Mouse (Mus musculus): ENCODE data around the gene Stard13. TPM values are rescaled to one million over a fixed set of nuclear protein-coding genes. Genes with fewer than 3 reads are reported as not detected.

Stard13 gene
- total RNA-seq, 2 experiments from 2014 or later, result 0.07 TPM; not detected in 1

DNA sequence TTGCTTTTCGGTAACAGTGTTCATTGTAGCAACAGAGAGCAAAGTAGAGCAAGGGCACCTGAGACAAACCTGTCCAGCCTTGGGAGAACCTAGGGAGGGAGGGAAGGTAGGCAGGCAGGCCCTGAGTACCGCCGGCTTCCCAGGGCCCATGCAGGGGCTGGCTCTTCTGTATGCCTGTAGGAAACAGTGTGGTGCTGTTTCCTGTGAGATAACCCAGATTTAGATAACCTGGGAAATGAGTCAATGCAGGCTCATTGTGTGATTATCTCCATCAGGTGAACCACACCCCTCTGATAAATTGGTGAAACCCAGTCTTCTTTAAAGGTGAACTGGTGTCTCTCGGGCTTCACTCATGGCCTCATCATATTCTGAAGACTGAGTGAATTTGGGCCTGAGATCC is 207.6 kb downstream of the Stard13 start:
- ATAC-seq (ENCODE audit: poor library complexity, severe bottlenecking), result no peak

DNA sequence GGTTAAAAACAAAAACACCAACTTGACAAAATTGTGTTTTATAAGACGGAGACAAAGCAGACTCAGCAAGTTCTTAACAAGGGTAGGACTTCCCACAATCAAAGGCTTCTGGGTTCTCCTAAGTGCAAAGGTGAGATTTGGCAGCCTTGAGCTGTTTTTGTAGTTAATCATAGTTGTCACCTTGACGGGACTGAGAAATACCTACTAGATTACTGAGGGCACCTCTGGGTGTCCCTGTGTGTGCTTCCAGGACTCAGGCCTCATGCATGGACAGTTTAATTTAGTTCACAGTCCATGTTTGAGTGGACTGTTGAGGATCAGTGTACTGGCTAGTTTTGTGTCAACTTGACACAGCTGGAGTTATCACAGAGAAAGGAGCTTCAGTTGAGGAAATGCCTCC is 209.2 kb downstream of the Stard13 start:
- no peak for ATAC-seq (ENCODE audit: poor library complexity, severe bottlenecking)

DNA sequence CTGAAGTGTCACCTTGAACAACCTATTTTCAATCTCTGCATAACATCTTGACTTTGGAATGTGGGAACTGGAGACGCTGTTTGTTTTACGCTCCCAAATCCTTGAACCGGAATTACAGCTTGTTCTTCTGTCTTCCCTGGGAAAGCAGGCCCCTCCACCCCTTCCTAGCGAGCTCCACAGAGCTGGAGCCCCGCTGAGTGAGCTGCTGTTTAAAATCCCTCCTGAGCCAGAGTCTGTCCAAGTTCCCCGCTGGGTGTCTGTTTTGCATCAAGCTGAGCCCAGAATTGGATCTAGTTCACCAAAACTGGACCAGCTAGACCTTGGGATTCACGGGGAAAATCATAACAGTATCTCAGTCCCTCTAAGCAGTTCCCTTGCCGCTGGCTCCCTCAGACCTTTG is 210.2 kb downstream of the Stard13 start:
- no peak for ATAC-seq (ENCODE audit: poor library complexity, severe bottlenecking)

DNA sequence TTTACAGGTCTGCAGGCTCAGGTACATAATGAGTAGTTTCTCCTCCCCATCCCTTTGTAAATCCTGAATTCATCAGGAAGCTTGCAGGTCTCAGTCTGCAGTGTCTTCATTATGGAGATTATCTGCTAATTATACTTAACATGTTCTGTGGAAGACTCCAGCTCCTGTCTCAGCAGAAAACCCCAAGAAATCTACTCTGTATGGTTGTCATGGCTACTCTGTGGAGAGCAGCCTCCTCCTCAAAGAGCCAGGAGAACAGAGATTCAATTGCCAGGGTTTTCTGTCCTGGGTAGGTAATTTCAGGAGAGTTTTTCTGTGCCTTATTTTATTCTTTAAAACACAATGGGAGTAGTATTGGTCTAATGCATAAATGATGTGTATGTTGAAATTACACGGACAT is 210.7 kb downstream of the Stard13 start:
- ATAC-seq (ENCODE audit: poor library complexity, severe bottlenecking), result no peak

DNA sequence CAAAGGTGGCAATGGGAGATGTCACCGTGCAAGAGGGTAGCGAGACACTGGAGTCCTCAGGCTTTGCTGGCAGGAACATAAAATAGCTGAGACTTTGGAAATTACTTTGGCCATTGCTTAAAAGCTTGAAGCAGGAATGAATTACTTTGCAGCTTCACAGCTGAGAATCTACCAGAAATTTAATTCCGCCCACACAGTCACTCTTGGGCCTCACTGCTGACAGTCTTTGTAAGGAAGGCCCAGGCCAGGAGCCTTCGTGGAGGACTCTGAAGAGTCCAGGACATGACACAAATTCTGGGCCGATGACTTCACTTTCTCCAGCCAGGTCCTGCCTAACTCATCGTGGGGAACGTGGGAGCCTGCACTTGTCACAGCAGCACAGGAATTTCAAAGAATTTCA is 211.6 kb downstream of the Stard13 start:
- ATAC-seq (ENCODE audit: poor library complexity, severe bottlenecking), result no peak

DNA sequence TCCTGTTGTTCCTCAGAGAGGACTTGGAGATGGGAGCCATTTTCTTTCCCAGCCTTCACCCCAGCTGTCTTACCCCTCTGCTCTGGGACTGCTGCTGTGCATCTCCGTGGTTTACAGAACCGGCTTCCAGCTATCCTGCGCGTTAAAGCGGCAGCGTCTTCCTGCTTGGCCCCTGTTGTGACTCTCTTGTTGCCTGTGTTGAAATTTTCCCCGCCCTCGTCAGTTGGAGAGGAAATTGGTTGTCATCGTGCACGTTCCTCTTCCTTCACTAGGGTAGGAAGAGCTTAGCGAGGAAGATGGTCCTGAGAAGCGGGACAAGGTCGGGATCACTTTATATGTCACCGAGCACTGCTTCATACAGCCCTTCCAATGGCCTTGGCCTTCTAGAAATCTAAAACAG is 212.8 kb downstream of the Stard13 start:
- ATAC-seq (ENCODE audit: poor library complexity, severe bottlenecking), result peak; percentile 15; the same call in 1 of the 2 replicates

DNA sequence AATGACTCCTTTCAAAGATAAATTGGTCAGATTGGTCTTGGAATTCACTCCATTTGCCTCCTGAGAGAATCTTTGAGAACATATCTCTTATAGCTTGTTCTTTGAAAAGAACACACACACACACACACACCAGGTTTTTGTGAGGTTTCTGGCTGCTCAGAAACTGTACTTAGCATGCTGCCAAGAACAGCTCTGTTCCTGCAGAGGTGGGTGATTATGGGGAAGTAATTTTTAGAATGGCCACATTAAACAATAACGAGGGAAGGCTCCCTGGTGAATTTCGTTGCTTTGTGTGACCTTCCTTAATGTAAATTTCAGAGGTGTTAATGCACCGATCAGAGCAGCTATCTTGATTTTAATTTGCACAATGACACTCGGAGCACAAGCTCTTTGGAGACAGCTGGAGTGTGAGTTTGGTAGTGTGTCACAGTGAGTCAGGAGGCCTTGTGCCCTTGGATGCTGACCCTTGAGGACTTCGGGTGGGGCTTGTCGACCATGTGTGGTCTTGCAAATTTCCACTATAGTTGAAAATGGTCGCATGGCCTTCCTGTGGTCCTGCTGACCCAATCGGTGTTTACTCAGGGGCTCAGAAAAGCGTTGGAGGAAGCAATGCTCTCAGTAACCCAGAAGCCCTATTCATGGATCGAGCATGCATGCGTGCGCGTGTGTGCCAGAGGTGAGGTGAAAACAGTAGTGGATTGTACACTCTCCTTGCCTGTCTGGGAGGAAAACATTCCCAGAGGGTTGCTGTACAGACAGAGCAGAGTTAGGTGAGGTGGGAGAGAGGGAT is 213.4 kb downstream of the Stard13 start:
- ATAC-seq (ENCODE audit: poor library complexity, severe bottlenecking), result no peak

DNA sequence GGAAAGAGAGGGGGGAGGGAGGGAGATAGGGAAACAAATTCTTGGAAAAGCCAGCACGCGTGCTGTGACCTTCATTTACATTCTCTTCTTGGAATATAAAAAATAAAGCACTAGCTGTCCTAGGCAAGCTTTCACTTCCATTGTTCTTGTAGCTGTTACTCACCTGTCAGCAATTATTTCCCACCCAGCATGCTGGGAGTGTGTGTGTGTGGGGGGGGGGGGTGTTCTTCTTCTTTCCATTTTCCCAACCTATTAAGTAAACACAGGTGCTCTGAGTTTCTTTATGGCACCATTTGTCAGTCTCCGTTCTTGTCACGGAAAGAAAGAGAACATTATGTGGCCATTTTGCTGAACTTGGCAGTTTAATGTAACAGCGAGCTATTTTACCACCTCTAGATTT is 214.7 kb downstream of the Stard13 start:
- ATAC-seq (ENCODE audit: poor library complexity, severe bottlenecking), result no peak

DNA sequence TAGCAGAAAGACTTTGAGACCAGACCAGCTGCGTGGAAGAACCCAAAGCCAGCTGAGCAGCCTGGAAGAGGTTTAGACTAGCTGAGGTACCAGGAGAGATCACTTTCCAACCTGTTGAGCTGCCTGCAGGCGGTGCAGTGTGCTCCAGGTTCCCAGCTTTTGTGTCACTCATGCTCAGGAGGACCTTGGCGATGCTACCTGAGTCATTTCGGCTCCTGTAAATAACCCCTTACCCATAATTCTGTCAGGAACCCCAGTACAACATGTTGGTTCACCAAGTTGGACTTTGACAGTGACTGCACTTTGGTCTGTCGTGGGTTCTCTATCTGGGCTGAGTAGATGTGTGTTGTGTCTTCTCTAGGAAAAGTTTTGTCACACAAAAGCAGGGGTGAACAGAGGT is 215.2 kb downstream of the Stard13 start:
- no peak for ATAC-seq (ENCODE audit: poor library complexity, severe bottlenecking)

DNA sequence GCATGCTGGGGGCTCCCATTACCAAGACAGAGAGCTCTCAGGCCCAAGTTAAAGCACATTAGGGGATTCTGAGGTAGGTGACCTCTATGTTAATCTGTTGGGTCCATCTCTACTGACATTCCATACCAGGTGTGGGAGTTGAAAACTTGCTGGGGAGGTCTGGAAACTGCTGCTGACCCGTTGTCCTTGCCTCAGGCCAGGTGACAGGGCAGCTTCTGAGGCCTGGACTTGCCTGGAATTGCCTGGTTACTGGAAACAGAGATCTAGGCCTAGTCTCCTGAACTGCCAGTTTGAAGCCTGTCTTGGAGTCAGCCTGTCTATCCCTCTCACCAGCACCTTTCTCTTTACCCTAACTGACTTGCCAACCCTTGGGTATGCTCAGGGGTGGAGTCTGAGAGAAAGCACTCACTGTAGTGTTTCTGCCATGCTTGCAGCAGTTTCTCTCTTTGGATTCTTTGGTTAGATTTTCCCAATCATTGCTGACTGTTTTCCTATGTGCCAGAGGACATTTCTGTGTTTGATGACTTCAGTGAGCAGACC is 229.3 kb downstream of the Stard13 start:
- ATAC-seq (ENCODE audit: poor library complexity, severe bottlenecking), result no peak

DNA sequence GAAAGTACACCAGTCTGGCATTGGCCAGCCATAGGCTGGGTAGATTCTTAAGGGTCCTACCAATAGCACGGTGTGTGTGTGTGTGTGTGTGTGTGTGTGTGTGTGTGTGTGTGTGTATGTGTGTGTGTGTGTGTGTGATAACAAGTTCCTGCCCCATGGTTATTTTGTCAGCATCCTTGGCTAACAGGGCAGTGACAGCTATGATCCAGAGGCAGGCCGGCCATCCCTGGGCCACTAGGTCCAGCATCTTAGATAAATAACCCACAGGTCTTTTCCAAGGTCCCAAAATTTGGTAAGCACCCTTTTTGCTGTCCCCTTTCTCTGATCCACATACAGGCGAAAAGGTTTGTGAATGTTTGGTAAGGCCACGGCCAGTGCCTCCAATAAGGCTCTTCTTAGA is 231.6 kb downstream of the Stard13 start:
- ATAC-seq (ENCODE audit: poor library complexity, severe bottlenecking), result no peak

DNA sequence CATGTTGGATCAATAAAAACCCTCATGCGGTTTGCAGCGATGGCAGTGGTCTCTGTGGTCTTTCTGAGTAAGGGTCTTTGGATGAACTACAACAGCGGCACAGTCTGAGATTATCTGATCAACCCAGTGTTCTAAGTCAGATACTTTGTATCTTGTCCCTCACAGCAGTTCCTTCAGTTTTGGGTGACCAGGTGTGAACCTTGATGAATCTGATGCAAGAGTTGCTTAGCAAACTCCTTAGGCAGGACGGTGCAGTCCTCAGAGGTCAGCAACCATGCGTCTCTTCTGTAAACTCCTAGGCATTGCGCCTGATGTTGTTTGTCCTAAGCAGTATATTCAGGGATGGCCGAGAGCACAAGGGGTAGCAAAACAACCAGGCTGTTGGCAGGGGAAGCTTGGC is 232.5 kb downstream of the Stard13 start:
- no peak for ATAC-seq (ENCODE audit: poor library complexity, severe bottlenecking)

DNA sequence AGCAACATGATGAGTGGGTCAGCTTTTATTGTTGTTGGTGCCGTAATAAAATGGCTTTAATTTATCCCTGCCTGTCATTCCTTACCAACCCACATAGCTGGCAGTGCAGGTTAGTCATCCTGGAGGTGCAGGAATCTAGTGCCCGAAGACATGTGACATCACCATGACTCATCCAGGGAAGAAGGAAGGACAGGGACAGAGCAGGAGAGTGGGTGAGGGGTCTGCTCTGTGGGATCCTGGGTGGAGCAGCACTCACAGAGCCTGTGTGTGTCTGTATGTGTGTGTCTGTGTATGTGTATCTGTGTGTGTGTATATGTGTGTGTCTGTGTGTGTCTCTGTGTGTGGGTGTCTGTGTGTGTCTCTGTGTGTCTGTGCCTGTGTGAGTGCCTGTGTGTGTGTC is 237.1 kb downstream of the Stard13 start:
- no peak for ATAC-seq (ENCODE audit: poor library complexity, severe bottlenecking)

DNA sequence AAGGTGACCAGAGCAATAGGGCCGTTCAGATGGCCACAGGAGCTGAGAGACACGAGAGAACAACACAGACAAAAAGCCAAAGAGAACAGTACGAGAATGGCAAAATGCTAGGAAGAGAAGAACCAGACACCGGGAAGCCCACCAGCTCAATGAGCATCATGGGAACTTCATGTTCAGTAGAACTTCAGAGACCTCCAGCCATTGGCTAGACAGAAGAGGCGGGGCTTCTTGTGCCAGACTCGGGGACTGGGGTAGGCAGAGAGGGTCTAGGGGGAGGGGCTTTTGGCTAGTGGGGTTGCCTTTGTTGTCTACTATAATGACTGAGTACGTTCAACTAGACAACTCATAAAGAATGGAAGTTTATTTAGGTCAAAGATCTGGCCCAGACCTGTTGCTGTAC is 239.5 kb downstream of the Stard13 start:
- no peak for ATAC-seq (ENCODE audit: poor library complexity, severe bottlenecking)

Other genes starting within 250 kb of the Stard13 start
- not detected in 2 replicates for gene Gm42906, start 194.3 kb upstream of the Stard13 start, total RNA-seq (2015)
- not detected in 2 replicates for gene Gm42906, start 194.3 kb upstream of the Stard13 start, total RNA-seq (2017)